Mouse (Mus musculus) kidney, adult 2 months (tissue): ENCODE measurements around the gene Actrt3.

Source experiments
- CTCF ChIP-seq: fragments of 200-500 bp; conservative IDR thresholded peaks from 2 replicates; pipeline ENCODE4 v1.5.1; 2011; ENCODE audit warnings: low read depth, mild to moderate bottlenecking, control low read depth, low read length, moderate library complexity, mixed read lengths; ENCODE audit not compliant: insufficient read depth, insufficient read length
- POLR2A ChIP-seq: fragments of 200-500 bp; IDR thresholded peaks from one replicate; pipeline ENCODE4 v1.6.1; 2011; ENCODE audit warnings: low read depth, low read length, control low read depth

- TF ChIP-seq CTCF = no peak
- TF ChIP-seq POLR2A = no peak
Measured at GRCm38 (mm10) chr3:30601610-30602064, 1.9 kb upstream of the Actrt3 start.
